Mouse (Mus musculus): ENCODE data around the gene Arhgef40. TPM values are rescaled to one million over a fixed set of nuclear protein-coding genes. Genes with fewer than 3 reads are reported as not detected.

Gene Arhgef40
- total and polyA plus RNA-seq, 3 experiments, result 6.4 to 150 (median 37.5) TPM

GRCm38 (mm10) chr14:51983855-51984246, 668 bp upstream of the Arhgef40 start:
- Histone ChIP-seq H3K36me3 (ENCODE audit: control insufficient read depth in 1 of 2, insufficient read depth in 2 of 2, low read length in 2 of 2) (peaks cover 0 to 16% of the 10 kb centered on the region in 2 experiments; a peak in 2 of 4 replicates), H3K79me2 (ENCODE audit: control insufficient read depth, insufficient read depth, low read length, poor library complexity) (no peaks in the 10 kb centered on the region; the same call in 1 of the 2 replicates), H3K4me3 (ENCODE audit: control insufficient read depth in 1 of 2, insufficient read depth in 1 of 2, low read depth in 2 of 2, low read length in 2 of 2) (peak overlapping the region; percentile 65 to 82), H3K9ac (ENCODE audit: control insufficient read depth, low read depth, low read length, poor library complexity, severe bottlenecking) (peak overlapping the region; percentile 84), H3K9me3 (replicated peaks; ENCODE audit: insufficient read depth, low read length) (no peaks in the 10 kb centered on the region), H3K27me3 (ENCODE audit: control insufficient read depth in 1 of 2, insufficient read depth in 2 of 2, low read length in 2 of 2) (peaks cover 0 to 3% of the 10 kb centered on the region in 2 experiments; a peak in 3 of 4 replicates), H3K27ac (ENCODE audit: control insufficient read depth, low read depth, low read length) (peak overlapping the region; percentile 88), H3K4me1 (ENCODE audit: control insufficient read depth in 1 of 2, insufficient read depth in 2 of 2, low read length in 2 of 2) (peaks cover 2 to 11% of the 10 kb centered on the region in 2 experiments; a peak in 3 of 4 replicates)
- peak; percentile 78 for DNase-seq (ENCODE audit: low read depth, low spot score)
- TF ChIP-seq POLR2AphosphoS5 (IDR thresholded peaks at IDR 0.05; ENCODE audit: borderline replicate concordance, low read depth, low read length) (no peak), MYC (IDR thresholded peaks at IDR 0.05; ENCODE audit: low read depth, low read length) (0 out of 2 replicates have a peak, but pooled peaks have one; percentile 37), USF2 (IDR thresholded peaks at IDR 0.05; ENCODE audit: borderline replicate concordance in 1 of 2, insufficient read depth in 1 of 2, low read depth in 1 of 2, low read length in 2 of 2) (no peak), TBP (IDR thresholded peaks at IDR 0.05; ENCODE audit: low read depth, low read length) (no peak), ZMIZ1 (IDR thresholded peaks at IDR 0.05; ENCODE audit: low read depth, low read length) (no peak), NELFE (IDR thresholded peaks at IDR 0.05; ENCODE audit: low read depth, low read length) (no peak; the same call in 1 of the 2 replicates), ELF1 (IDR thresholded peaks at IDR 0.05; ENCODE audit: low read depth, low read length) (no peak), MAFK (IDR thresholded peaks at IDR 0.05; ENCODE audit: borderline replicate concordance, low read depth, low read length) (no peak), EP300 (IDR thresholded peaks at IDR 0.05; ENCODE audit: low read depth in 1 of 2, low read length in 2 of 2) (peak; percentile 57 to 71; a peak in 3 of 4 replicates), CHD1 (IDR thresholded peaks at IDR 0.05; ENCODE audit: low read depth, low read length) (no peak), CTCF (IDR thresholded peaks at IDR 0.05 in 2 of 3, conservative IDR thresholded peaks at IDR 0.05 in 1 of 3; ENCODE audit: control insufficient read depth in 1 of 3, insufficient read depth in 1 of 3, low read depth in 2 of 3, low read length in 3 of 3, poor library complexity in 1 of 3, severe bottlenecking in 1 of 3) (no peak), ZKSCAN1 (IDR thresholded peaks at IDR 0.05; ENCODE audit: low read depth, low read length) (0 out of 2 replicates have a peak, but pooled peaks have one; percentile 13), KAT2A (conservative IDR thresholded peaks at IDR 0.05; ENCODE audit: low read depth, low read length) (no peak), MEF2A (IDR thresholded peaks at IDR 0.05; ENCODE audit: extremely low read depth, insufficient replicate concordance, low read depth, low read length, poor library complexity, severe bottlenecking) (no peak), RCOR1 (IDR thresholded peaks at IDR 0.05; ENCODE audit: low read depth, low read length) (peak; percentile 37; the same call in 1 of the 2 replicates), ZC3H11A (IDR thresholded peaks at IDR 0.05; ENCODE audit: low read depth, low read length) (no peak), GATA1 (IDR thresholded peaks at IDR 0.05; ENCODE audit: low read depth, low read length) (peak; percentile 75), TAL1 (IDR thresholded peaks at IDR 0.05; ENCODE audit: low read length) (peak; percentile 25), BHLHE40 (IDR thresholded peaks at IDR 0.05; ENCODE audit: borderline replicate concordance, low read depth, low read length) (no peak), NRF1 (IDR thresholded peaks at IDR 0.05; ENCODE audit: insufficient read depth, low read depth, low read length, poor library complexity, severe bottlenecking) (no peak), HCFC1 (IDR thresholded peaks at IDR 0.05; ENCODE audit: low read depth, low read length) (no peak), MAZ (IDR thresholded peaks at IDR 0.05; ENCODE audit: low read depth, low read length) (no peak), SIN3A (IDR thresholded peaks at IDR 0.05; ENCODE audit: low read length) (peak; percentile 38; the same call in 1 of the 2 replicates), E2F4 (IDR thresholded peaks at IDR 0.05; ENCODE audit: borderline replicate concordance, low read depth, low read length) (no peak), TCF12 (IDR thresholded peaks at IDR 0.05; ENCODE audit: low read depth, low read length) (peak; percentile 76), ZNF384 (IDR thresholded peaks at IDR 0.05; ENCODE audit: low read depth, low read length) (peak; percentile 97), JUND (IDR thresholded peaks at IDR 0.05; ENCODE audit: low read depth, low read length) (no peak), UBTF (IDR thresholded peaks at IDR 0.05; ENCODE audit: borderline replicate concordance, insufficient read depth, low read depth, low read length) (no peak), SMC3 (IDR thresholded peaks at IDR 0.05; ENCODE audit: low read depth, low read length) (no peak), POLR2AphosphoS2 (IDR thresholded peaks at IDR 0.05; ENCODE audit: low read length) (no peak), ETS1 (IDR thresholded peaks at IDR 0.05; ENCODE audit: low read depth, low read length) (peak; percentile 88), CHD2 (IDR thresholded peaks at IDR 0.05; ENCODE audit: low read length) (no peak), GABPA (IDR thresholded peaks at IDR 0.05; ENCODE audit: low read depth, low read length) (no peak), USF1 (IDR thresholded peaks at IDR 0.05; ENCODE audit: low read depth, low read length) (no peak), RAD21 (IDR thresholded peaks at IDR 0.05; ENCODE audit: low read depth, low read length) (no peak), MAX (IDR thresholded peaks at IDR 0.05; ENCODE audit: low read length) (no peak), POLR2A (IDR thresholded peaks at IDR 0.05; ENCODE audit: control insufficient read depth in 1 of 2, insufficient read depth in 1 of 2, low read depth in 1 of 2, low read length in 2 of 2, poor library complexity in 1 of 2) (no peak)

All from MEL (cell line).